Mouse (Mus musculus) regulatory T cell (primary cell): ENCODE data around the gene Csf1.
"Not testable (repeated sequence)": the region's sequence is repeated elsewhere in the genome, so short reads cannot be mapped to it uniquely, and the experiment has no call there.

Experiments used
- in situ Hi-C: fragments of 300-600 bp; cut with MboI, MseI; formaldehyde crosslinking; loops from one replicate; pipeline ENCODE4 v1.15.1; 2025; ENCODE audit warnings: high pct_unique_total_duplicates

Gene Csf1

DNA sequence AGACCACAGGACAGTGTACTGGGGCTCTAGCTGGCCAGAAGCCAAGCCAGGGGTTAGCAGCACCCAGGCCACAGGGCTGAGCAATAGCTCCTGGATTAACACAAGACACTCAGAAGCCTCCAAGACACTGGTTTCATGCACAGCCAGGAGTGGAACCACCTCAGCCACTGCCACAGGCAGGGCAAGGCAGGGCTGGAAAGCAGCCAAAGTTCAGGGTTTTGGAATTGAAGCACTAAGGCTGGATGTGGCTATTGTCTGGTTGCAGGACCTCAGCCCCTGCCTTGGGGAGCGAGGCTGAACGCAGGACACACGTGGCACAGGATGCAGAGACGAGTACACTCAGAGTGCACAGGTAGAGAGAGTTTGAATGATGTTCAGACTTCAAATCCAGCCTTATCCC lies 10.8 kb downstream of the Csf1 start:
- in situ Hi-C loops, result no loop called here

DNA sequence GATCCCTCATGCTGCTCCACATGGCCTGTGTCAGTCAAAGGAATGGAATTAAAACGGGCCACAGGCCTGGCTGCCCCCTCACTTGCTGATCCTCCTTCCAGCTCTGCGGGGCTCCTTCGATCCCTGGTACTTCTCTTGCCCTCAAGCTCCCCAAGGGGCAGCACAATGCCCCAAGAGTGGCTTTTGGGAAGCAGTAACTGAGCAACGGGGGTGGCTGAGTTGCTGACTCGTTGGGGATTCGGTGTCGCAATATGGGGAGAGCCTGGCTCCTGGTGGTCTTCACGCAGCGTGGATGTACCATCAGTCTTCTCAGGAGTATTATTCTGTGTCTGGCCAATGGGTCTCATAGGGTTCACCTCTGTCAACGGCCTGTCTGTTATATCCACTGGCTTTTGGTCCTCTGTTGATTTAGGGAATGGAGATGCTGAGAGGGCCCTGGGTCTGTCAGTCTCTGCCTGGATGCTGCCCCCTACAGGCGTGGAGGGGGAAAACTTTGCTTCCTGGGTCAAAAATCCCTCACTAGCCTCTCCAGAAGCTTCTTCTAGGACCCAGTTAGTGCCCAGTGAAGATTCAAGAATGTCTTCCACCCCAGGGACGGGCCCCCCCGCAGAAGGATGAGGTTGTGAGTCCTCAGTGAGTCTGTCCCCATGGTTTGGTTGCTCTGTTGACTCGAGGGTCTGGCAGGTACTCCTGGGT lies 11.9 kb downstream of the Csf1 start:
- in situ Hi-C loops, result no loop called here

DNA sequence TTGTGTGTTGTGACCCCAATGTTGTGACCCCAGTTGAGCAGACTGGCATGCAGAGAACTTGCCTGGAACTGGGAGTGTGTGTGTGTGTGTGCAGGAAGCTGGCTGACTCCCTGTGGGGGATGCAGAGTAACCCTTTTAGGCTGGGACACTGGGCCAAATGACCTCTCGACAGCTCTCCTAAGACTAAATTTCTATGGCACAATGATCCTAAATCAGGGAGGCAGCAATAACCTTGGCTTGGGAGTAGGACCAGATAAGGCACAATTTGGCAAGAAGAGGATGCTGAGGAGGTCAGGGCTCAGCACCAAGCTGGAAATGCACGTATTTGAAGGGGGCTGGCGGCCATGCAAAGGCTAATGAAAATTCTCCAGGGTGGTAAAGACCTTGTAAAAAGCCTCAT lies 14.2 kb downstream of the Csf1 start:
- in situ Hi-C loops, result no loop called here

DNA sequence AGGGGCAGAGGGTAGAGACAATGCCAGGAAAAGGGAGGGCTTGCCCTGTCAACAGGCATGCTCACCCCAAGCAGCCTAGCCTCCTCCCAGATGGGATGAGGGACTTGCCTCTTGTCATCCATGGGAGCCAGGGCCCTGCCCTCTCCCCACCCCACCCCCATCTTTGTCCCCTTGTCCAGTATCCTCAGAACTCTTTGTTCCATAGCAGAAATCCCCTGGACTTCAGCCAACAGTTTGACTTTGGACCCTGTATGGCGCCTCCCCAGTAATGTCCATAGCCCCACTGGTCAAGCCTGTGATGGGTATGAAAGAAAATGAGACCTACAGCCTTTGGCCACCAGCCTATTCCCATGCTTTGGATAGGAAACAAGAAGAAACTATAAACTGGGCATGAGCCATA lies 16.6 kb downstream of the Csf1 start:
- in situ Hi-C loops, result no loop called here

DNA sequence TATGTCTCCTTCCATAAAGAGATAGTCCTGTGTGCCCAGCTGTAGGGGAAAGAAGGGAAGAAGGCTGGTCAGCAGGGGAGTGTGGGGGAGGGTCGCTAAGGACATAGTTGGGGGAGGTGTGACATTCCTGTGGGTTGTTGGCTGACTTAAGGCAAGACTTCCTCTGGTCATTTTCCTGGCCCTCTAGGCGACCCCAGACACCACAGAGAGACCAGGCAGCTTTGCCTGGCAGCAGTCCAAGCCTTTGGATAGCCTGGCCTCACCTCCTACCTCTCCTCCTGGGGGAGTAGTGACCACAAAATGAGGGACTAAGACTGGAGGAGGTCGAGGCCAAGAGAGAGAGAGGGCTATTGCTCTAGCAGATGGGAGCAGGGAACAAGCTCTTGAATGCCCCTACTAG lies 17.2 kb downstream of the Csf1 start:
- in situ Hi-C loops, result no loop called here

DNA sequence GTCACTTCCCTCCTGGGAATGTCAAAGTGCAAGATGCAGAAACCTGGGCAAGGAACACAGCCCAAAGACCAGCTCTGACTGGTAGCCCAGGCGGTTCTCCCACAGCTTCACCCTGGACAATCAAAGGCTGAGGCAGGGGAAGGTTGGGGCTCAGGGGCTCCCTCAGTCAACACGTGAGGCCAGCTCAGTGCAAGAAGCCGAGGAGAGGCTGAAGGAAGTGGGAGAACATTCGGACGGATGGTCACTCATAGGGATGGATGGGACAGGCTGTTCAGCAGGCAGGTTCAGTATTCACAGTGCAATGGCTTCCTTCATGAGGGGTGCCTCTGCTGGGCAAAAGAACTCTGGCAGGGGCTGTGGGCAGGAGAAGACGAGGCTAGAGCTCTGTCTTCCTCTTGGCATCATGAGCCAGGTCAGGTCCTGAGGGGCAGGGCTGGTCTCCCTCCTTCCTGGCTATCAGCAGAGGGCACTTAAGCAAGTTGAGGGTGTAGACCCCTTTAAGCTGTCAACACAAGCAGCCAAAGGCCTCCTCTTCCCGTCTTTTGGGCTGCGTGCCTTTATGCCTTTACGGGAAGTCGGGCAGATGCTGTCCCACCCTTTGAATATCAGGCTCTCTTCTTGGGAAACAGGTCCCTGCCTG lies 18.1 kb downstream of the Csf1 start:
- in situ Hi-C loops, result no loop called here

DNA sequence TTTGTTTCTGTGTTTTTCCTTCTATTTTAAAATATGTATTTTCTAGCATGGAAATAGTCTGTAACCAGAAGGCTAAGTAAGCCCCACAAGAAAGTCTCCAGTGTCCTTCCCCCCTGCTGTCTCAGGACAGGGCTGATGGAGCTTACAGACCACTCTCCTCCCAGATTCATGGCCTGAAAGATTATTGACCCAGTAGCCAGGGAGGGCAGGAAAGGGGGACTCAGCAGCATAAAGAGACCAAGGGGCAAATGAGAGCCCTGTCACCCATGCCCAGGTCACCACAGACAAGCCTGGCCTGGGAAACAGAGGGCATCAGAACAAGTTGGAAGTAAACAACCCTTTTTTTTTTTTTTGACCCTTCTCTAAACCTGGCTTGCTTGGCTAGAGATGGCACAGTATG lies 18.9 kb downstream of the Csf1 start:
- in situ Hi-C loops, result no loop called here

DNA sequence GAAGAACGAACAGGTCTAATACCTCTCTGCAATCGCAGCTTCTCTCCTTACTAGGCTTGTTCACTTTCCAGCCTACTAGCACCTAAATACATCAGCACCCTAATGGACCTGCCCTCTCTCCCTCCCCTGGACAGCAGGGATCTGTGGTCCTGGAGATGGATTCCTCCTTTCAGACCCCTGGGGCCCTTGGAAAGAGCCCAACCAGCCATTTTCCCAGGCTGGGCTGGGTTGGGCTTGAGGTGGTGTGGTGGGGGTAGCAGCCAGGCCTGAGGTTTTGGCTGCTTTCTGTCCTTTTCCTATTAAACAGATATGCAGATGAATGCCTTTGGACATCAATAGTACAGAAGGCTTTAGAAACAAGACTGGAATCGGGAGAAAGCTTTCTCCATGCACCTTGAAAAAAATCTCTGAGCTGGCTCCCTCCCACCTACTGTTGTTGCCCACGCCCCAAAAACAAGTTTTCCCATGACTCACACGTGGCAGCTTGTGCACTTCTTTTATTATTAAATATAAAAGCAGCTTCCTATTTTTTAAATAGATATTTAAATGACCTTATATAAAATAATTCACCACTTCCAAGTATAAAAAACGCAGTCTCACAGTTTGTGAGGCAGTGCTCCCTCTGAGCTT lies 19.6 kb downstream of the Csf1 start:
- in situ Hi-C loops, result no loop called here

DNA sequence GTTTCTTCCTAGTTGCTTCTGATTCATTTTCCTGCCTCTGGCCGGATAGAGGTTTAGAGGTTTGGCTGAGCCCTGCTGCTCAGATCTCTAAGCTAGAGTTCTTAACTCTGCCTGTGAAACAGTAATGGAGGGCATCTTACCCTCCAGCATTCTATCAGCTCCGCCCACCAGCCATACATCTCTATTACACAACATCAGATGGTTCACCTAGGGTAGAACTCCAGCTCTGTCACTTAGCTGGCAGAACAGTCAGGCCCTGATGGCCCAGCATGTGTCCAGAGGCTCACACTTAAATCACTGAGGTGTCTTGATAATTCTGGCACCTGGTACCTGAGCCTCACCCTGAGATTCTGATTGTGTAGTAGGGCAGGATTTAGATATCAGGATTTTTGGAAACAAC lies 20.3 kb downstream of the Csf1 start:
- in situ Hi-C loops, result no loop called here

DNA sequence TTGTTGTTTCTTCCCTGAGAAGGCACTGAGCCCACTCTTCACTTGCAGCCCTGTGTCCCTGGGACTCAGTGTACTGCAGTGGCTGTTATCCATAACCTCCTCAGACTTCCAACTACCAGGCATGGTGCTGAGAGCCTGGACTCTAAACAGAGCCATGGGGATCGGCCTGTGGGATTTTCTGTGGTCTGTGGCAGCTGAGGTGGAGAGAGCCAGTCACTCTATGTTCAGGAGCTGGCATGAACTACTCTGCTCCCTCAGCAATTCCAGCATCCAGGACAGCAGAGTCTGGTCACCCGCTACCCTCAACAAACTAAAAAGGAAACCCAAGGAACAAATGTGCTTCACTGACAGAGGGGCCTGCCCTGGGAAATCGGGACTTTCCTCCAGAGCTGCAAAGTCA lies 20.8 kb downstream of the Csf1 start:
- in situ Hi-C loops, result no loop called here

DNA sequence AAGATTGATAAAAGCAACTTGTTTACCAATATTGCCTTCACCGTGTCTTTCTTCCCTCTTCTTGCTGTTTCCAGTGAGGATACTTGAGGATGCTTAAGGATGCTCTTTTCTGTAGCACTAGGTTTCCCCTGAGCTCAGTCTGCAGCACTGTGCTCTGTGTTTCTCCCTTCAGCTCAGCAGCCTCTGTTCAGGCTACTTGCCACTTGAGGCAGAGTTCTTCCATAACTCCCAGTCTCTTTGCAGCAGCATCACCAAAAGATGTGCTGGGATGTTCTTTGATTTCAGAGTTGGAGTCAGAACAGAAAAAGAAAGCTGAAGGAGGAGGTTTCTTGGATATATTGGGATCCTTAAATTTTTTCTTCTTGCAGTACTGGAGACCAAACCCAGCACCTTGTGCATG lies 21.6 kb downstream of the Csf1 start:
- in situ Hi-C loops, result no loop called here

DNA sequence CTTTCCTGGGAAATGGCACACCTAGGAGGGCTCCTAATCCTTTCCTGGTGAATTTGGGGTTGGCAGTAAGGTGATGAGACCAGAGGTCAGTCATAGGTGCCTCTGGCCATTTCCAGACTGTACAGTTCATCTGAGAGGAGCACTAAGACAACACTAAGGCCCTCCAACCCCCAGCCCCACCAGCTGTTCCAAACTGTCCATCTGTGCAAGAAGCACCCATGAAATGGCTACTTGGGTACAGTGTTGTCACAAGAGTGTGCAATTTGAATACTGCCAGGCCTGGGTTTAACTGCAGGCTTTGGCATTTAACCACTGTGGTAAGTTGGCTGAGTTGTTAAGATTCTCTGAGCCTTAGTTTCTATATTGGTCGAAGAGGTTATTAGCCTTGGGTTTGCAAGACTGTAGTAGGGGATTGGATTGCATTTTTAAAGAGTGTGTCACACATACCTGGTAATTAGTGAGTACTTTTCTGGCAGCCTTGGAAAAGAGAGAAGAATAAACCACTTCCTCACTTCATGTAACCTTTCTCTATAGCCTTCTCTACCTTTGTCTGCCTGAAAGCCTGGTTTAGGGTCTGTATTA lies 22.6 kb downstream of the Csf1 start:
- in situ Hi-C loops, result no loop called here

DNA sequence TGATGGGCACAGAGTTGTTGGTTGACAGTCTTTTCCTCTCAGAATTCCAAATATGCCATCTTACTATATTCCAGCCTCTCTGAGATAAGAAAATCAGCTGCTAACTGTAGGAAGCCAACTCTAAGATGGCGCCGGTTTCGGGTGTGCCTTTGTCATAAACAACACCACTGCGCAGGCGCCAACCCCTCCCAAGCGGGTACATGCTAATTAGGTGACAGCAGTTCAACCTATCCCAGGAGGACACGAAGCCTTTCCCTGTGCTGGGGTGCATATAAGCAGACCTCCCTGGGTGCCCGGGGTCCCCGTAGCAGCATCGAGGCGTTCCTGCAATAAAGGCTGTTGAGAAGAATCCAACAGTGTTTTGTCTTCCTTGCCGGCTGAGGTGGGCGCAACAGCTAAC lies 24.6 kb downstream of the Csf1 start:
- in situ Hi-C loops, result not testable (repeated sequence)

DNA sequence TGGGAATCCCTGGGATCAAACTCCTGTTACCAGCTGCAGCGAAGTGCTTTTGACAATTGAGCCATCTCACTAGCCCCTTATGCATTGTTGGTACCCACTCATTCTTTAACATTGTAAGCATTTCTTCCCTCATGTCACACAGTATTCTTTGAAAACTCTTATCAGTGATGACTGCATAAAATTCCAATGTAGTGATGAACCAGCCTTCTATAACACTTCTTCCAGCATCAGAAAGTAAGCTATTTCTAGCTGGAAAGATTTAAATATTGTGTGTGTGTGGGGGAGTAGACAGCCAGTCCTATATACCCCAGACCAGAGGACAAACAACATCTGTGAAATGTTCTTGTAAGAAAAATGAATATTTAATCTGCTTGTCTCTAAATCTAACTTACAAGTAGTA lies 26.9 kb downstream of the Csf1 start:
- in situ Hi-C loops, result no loop called here

DNA sequence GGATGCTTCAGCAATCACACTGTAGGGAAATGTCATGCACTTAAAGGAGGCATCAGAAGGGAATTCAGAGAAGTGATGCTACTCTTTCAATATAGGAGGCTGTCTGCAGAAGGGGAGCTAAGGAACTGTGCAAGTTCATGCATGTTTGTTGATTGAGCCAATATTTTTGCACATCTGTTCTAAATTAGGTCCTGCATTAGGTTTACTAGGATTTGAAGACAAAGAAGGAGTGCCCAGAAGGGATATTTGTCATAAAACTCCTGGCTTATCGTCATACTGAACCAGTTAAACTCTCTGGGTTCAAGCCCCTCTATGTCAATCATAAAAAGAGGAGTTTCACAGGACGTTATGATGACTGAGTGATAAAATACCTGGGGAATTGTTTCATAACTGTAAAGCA lies 30.0 kb downstream of the Csf1 start:
- in situ Hi-C loops, result no loop called here

DNA sequence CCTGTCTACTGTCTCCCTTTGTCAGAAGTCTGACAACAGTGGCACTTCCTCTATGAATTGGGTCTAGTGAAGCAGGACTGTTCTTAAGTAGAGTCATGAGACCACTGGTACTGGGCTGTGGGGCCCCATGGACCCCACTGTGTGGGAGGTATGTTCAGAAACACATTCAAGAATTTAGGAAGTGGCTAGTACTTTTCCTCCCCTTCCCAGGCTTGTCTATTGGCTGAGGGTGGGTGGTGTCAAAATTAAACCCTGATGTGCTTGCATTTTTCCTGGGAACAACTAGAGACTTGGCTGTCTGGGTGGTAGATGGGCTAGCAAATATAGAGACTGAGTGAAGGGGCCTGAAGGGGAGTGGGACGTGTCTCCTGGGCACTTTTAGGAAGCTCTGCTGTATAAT lies 31.8 kb downstream of the Csf1 start:
- in situ Hi-C loops, result no loop called here

DNA sequence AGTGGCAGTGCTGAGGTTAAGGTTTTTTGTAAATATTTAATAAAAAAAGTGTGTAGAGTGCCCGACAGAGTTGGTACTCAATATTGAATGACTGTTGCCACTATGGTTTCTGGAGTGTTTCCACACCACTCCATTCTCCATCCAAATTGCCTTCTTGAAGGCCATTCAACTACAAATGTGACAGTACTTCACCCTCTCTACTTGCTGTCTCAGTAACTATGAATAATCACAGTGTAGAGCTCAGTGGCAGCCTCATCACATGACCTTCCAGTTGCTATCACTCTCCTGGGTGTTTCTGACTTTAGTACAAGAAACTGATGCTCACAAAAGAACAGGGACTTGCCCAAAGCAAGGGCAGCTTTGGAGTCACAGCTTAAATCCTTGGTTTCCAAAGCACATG lies 44.3 kb downstream of the Csf1 start:
- in situ Hi-C loops, result no loop called here

DNA sequence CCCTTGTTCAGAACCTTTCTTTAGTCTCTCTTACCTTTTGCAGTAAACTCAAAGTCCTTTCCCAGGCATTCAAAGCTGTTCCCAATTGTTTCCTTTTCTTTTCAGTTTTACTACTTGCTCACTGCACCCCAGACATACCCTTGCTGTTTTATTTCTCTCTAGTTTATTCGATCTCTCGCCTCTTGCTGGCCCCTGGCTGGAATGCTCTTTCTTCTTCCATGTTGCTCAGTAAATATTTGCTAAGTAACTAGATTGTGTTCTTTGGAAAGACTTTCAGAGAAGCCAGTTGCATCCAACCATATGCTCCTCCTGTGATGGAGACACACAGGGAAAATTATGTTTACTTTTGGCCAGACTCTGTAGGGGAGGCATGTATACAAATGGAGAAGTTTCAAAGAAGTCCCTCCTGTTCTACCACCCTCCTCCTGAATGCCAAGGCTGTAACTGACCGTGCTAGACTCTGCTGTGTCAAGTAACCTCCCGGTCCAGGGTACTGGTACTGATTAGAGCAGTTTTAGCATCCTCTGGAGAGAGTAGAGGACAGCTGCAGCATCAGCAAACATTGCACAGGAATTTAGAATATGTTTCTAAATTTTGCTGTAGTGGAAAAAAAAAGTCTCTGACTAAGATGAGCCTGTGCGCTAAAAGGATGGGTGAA lies 45.9 kb downstream of the Csf1 start:
- in situ Hi-C loops, result no loop called here

DNA sequence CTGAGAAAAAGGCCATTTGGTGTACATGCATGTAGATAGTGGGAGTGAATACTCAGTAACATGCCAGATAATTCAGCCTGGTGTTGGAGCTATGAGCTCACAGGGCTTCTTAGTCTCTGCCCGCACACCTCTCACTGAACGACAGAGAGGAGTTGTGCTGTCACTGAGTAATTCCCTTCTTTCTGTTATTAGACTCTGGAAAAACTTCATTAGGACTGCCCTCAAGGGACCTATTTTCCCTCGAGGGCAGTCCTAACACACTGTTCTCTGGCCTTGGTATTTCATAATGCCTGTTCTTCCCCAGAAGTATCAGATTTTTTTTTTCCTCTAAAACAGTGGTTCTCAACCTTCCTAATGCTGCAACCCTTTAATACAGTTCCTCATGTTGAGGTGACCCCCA lies 48.2 kb downstream of the Csf1 start:
- in situ Hi-C loops, result no loop called here

DNA sequence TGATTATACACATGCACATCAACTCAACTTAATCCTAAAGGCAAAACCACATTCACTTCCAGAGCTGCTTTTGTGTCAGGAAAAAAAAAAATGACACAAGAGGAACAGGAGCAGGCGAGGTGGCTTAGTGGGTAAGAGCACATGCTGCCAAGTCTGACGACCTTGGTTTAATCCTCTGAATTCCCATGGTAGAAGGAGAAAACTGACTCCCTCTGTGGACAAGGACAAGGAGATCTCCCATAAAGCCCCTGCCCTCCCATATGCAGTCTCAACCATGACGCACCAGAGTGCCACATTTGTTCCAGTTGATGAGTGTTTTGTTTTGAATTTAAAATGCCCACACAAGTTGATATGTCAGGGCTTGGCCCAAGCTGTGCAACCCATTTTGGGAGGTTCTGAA lies 51.1 kb downstream of the Csf1 start:
- in situ Hi-C loops, result no loop called here

DNA sequence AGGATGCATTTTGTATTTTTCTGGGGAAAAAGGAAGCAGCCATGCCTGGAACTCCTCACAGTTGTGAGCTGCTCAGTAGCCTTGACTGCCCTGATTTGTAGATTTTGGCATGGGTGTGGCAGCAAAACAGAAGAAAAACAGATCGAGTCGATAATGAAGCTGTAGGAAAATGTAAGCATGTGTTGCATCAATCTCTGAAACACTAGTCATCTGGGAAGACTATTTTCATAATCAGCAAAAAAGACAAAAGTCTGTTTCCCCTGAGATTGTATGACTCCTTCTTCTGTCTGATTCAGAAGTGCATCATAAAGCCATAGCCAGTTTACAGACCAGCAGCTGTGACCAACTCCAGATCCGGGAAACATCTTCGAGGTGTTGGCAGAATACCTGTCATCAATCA lies 53.0 kb downstream of the Csf1 start:
- in situ Hi-C loops, result no loop called here

DNA sequence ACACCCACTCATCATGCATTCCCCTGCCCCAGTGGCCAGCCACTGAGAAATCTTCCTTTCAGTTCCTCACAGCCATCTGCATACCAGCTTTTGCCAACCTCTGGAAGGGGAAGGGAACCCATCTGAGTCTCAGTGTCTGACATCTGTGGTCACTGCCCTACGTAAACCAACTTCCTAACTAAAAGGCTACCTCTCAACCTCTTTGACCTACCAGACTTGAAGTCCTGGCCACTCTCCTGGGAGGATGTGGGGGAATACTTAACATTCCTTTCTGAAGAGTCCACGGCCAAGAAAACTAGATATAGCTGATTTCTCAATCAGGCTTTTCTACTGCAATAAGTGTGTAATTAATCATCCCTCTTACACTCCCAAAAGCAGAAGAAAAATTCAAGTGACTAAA lies 54.1 kb downstream of the Csf1 start:
- in situ Hi-C loops, result no loop called here

DNA sequence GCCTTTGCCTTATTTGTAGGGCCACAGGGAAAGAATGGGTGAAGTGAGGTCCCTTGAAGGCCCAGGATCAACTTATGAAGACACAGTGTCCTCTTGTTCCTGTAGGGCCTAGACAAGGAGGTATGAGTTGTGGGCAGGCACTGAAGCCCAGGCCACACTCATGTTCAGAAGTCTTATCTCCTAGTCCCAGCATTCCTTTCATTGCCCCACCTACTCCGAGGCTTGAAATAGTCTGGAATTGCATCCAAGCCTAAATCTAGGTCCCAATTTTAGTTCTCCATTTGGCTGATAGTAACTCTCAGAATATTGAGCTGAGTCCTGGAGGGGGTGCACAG lies 55.9 kb downstream of the Csf1 start:
- in situ Hi-C loops, result no loop called here
